Mouse (Mus musculus) cerebellum, adult 2 months (tissue): ENCODE measurements around the gene Ifi27l2a.

ENCODE experiments used
- CTCF ChIP-seq: fragments of 200-500 bp; IDR thresholded peaks from 2 replicates; pipeline ENCODE4 v1.5.1; 2011; ENCODE audit warnings: low read depth, mild to moderate bottlenecking, control low read depth, low read length, moderate library complexity, borderline replicate concordance; ENCODE audit not compliant: insufficient read depth
- POLR2A ChIP-seq: fragments of 200-500 bp; IDR thresholded peaks from 2 replicates; pipeline ENCODE4 v1.6.1; 2011; ENCODE audit warnings: low read length, control low read depth, borderline replicate concordance; ENCODE audit not compliant: insufficient read depth

GRCm38 (mm10) chr12:103445060-103445459 lies 1.6 kb upstream of the Ifi27l2a start:
- TF ChIP-seq POLR2A = no peak
- no peak for TF ChIP-seq CTCF
